Mouse (Mus musculus): ENCODE measurements around the gene Cdv3.
"Not testable (repeated sequence)": the region's sequence is repeated elsewhere in the genome, so short reads cannot be mapped to it uniquely, and the experiment has no call there.

The Cdv3 gene

GRCm38 (mm10) chr9:103369951-103370350 is 4.3 kb upstream of the Cdv3 start:
- DNase-seq, result no peak

- no peak for DNase-seq
Measured at GRCm38 (mm10) chr9:103366356-103366755, 716 bp upstream of the Cdv3 start.

- DNase-seq, result peak; percentile 82
Measured at GRCm38 (mm10) chr9:103364601-103365289, 895 bp downstream of the Cdv3 start.

- peak; percentile 30 for DNase-seq
Measured at GRCm38 (mm10) chr9:103363730-103364417, 1.8 kb downstream of the Cdv3 start.

GRCm38 (mm10) chr9:103363088-103363487 is 2.6 kb downstream of the Cdv3 start:
- DNase-seq, result no peak

- no peak for DNase-seq
Measured at GRCm38 (mm10) chr9:103360642-103361041, 5.0 kb downstream of the Cdv3 start.

GRCm38 (mm10) chr9:103358545-103358944 is 7.1 kb downstream of the Cdv3 start:
- no peak for DNase-seq

- no peak for DNase-seq
Measured at GRCm38 (mm10) chr9:103357893-103358292, 7.7 kb downstream of the Cdv3 start.

- DNase-seq, result not testable (repeated sequence)
Measured at GRCm38 (mm10) chr9:103353500-103354260, 12.0 kb downstream of the Cdv3 start.

GRCm38 (mm10) chr9:103348791-103349190 is 16.8 kb downstream of the Cdv3 start:
- no peak for DNase-seq

- no peak for DNase-seq
Measured at GRCm38 (mm10) chr9:103347996-103348490, 17.6 kb downstream of the Cdv3 start.

GRCm38 (mm10) chr9:103347045-103347444 is 18.6 kb downstream of the Cdv3 start:
- no peak for DNase-seq

GRCm38 (mm10) chr9:103336912-103337311 is 28.7 kb downstream of the Cdv3 start:
- DNase-seq, result no peak

- no peak for DNase-seq
Measured at GRCm38 (mm10) chr9:103332663-103333062, 33.0 kb downstream of the Cdv3 start.

- DNase-seq, result no peak
Measured at GRCm38 (mm10) chr9:103326449-103326848, 39.2 kb downstream of the Cdv3 start.

GRCm38 (mm10) chr9:103324678-103325077 is 41.0 kb downstream of the Cdv3 start:
- no peak for DNase-seq

- DNase-seq, result no peak
Measured at GRCm38 (mm10) chr9:103309832-103310231, 55.8 kb downstream of the Cdv3 start.

- no peak for DNase-seq
Measured at GRCm38 (mm10) chr9:103305332-103306041, 60.2 kb downstream of the Cdv3 start.

GRCm38 (mm10) chr9:103304927-103305326 is 60.7 kb downstream of the Cdv3 start, which contains the start of the genes 1300017J02Rik and Topbp1:
1300017J02Rik (minus strand) TSS chr9:103305082.
Topbp1 (plus strand) TSS chr9:103305215.
- peak; percentile 92 for DNase-seq
